Mouse (Mus musculus) E14TG2a.4 (cell line): ENCODE results near the gene Use1.
A peak's percentile ranks its signal among the peaks of the same experiment; 100 is the strongest.

Experiments used
- CTCF ChIP-seq: conservative IDR thresholded peaks from 2 replicates; pipeline ENCODE4 v1.5.1; 2014; ENCODE audit warnings: low read length
- NANOG ChIP-seq: IDR thresholded peaks from 2 replicates; pipeline ENCODE4 v1.6.1; 2014; ENCODE audit warnings: borderline replicate concordance, low read length, mixed read lengths

GRCm38 (mm10) chr8:71405401-71406098, 38.9 kb downstream of the Use1 start, which contains the start of gene Ankle1:
- peak; percentile 34 for TF ChIP-seq CTCF
- TF ChIP-seq NANOG = no peak
